Mouse (Mus musculus) thymus, postnatal 0 days (tissue): ENCODE data around the gene Ifitm5. TPM values are rescaled to one million over a fixed set of nuclear protein-coding genes. Genes with fewer than 3 reads are reported as not detected.
"Not testable (repeated sequence)": the region's sequence is repeated elsewhere in the genome, so short reads cannot be mapped to it uniquely, and the experiment has no call there.

ENCODE experiments used
- DNase-seq: peaks from one replicate; pipeline ENCODE4 v3.0.0-alpha.2; 2015; ENCODE audit warnings: low spot score
- polyA plus RNA-seq: library from polyadenylated mRNA; unstranded; fragments of >200 nt; fragmentation: Nextera tagmentation; extraction: Ambion mirVana; gene quantifications from 2 replicates; pipeline ENCODE4 v1.2.1, GENCODE M21; 2015

Gene Ifitm5
- 0.39 and 0.63 TPM in 2 replicates for polyA plus RNA-seq

- no peak for DNase-seq
Observed at GRCm38 (mm10) chr7:140949824-140950530, at the start of gene Ifitm5. TSS of gene Ifitm5 (minus strand) at chr7:140950291.

- DNase-seq, result peak; percentile 38
Observed at GRCm38 (mm10) chr7:140998853-140999700, 49.0 kb upstream of the Ifitm5 start.

- DNase-seq, result no peak
Observed at GRCm38 (mm10) chr7:140997817-140998216, 47.7 kb upstream of the Ifitm5 start.

GRCm38 (mm10) chr7:140991117-140991689 is 41.1 kb upstream of the Ifitm5 start:
- DNase-seq, result no peak

GRCm38 (mm10) chr7:140990622-140991021 is 40.5 kb upstream of the Ifitm5 start:
- DNase-seq, result no peak

- no peak for DNase-seq
Observed at GRCm38 (mm10) chr7:140990185-140990584, 40.1 kb upstream of the Ifitm5 start.

GRCm38 (mm10) chr7:140989022-140989421 is 38.9 kb upstream of the Ifitm5 start:
- no peak for DNase-seq

GRCm38 (mm10) chr7:140987182-140988138 is 37.4 kb upstream of the Ifitm5 start:
- DNase-seq, result no peak

- peak; percentile 18 for DNase-seq
Observed at GRCm38 (mm10) chr7:140982971-140983370, 32.9 kb upstream of the Ifitm5 start.

- DNase-seq, result no peak
Observed at GRCm38 (mm10) chr7:140981704-140982103, 31.6 kb upstream of the Ifitm5 start.

- not testable (repeated sequence) for DNase-seq
Observed at GRCm38 (mm10) chr7:140976720-140977119, 26.6 kb upstream of the Ifitm5 start.

- no peak for DNase-seq
Observed at GRCm38 (mm10) chr7:140975465-140975864, 25.4 kb upstream of the Ifitm5 start.

GRCm38 (mm10) chr7:140974940-140975339 is 24.8 kb upstream of the Ifitm5 start:
- DNase-seq, result no peak

- DNase-seq, result no peak
Observed at GRCm38 (mm10) chr7:140973396-140974165, 23.5 kb upstream of the Ifitm5 start.

GRCm38 (mm10) chr7:140971479-140972171 is 21.5 kb upstream of the Ifitm5 start:
- no peak for DNase-seq

- DNase-seq, result no peak
Observed at GRCm38 (mm10) chr7:140970931-140971330, 20.8 kb upstream of the Ifitm5 start.

- not testable (repeated sequence) for DNase-seq
Observed at GRCm38 (mm10) chr7:140968710-140969109, 18.6 kb upstream of the Ifitm5 start.

- no peak for DNase-seq
Observed at GRCm38 (mm10) chr7:140967862-140968591, 17.9 kb upstream of the Ifitm5 start.

GRCm38 (mm10) chr7:140966921-140967320 is 16.8 kb upstream of the Ifitm5 start, which contains the start of gene Ifitm1:
TSS of gene Ifitm1 (plus strand) at chr7:140967221.
- no peak for DNase-seq
